Mouse (Mus musculus) lung, postnatal 36 days (tissue): ENCODE results near the gene Tars.

Source experiments
- DNase-seq: peaks from one replicate; pipeline ENCODE4 v3.0.0; 2022; ENCODE audit warnings: mixed read lengths

Gene Tars

DNA sequence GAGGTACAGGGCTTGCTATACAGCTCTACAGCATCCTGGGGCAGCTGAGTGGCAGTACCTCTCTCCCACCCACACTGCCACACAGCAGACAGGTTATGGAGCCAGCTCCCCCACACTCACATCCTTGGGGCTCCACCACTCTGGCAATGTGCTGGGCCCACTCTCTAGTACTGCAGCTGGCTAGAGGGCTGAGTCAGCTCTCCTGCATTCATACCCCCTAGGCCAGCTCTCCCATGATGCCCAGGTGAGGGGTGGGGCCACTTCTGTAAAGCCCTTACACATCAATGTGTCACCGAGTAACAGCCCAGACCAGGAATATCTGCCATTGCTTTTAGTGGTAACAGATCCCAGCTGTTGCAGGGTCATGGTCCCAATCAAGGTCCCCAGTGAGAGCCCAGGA is 38.6 kb downstream of the Tars start:
- DNase-seq, result no peak

DNA sequence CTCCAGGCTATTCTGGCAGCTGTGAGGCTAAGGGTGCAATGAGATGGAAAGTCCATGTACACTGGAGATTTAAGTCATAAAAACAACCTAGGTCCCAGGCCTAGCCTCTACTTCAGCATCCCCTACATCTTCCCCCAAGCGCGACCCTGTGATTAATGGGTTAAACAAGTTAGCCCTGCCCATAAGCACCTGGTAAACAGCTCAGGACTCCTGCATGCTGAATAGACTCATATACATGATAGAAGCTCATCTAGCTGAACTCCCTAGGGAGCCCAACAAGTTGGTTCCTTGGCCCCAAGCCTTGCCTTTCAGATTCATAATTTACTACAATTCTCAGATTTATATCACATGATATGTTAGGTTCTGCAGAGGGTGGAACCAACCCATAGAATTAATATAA is 42.0 kb downstream of the Tars start:
- DNase-seq, result no peak

DNA sequence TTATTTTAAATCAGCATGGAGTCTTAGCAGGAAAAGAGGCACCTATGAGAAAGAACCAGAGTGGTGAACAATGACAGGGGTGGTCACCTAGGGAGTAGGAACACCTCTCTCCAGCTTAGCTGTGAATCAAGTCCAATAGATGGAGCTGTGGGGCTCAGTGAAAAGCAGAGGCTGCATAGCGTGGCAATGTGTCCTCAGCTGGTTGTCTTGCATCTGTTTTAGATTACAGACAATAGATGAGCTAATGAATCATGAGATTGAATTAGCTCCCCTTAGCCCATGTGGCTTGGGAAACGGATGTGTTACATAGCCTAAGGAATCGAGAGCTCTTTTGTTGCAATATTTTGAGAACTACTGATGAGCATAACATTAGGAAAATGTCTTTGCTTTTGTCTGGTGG is 43.6 kb downstream of the Tars start:
- DNase-seq, result no peak

DNA sequence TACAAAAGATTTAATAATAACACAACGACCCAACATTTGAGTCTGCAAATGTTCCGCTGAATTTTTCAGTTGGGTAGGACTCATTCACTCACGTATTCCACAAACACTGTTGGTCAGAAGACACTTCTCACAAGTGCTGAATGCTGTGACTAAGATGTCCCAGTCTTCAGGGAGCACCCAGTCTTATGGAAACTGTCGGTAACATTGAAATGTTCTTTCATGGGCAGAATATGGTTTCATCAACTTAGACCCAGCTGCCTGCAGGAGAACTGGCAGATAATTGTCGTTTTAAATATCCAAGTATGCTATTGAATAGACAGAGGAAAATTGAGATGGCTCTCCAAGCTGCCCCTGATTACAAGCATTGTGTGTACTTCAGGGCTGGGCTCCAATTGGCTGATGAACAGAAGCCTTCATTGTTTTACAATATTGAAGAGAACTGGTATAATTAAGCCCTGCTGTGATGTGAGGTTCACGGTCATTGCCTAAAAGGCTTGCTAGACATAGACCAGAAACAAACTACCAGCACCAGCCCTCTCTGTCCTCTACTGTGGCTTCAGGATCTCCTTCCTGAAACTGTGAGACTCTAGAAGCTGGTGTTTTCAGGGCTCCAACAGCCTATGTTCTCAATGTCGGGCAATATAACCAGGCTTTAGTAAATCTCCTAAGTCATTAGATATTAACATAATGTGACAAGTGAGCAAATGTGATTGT is 59.8 kb downstream of the Tars start:
- DNase-seq, result no peak
